Mouse (Mus musculus) thymus, postnatal 25 days (tissue): ENCODE measurements around the gene Ankmy1.

Experiments used
- DNase-seq: peaks from one replicate; pipeline ENCODE4 v3.0.0; 2022

Ankmy1 gene

GRCm38 (mm10) chr1:92869985-92870384 lies 32.7 kb downstream of the Ankmy1 start:
- no peak for DNase-seq

- no peak for DNase-seq
These were observed 36.5 kb downstream of the Ankmy1 start for GRCm38 (mm10) chr1:92866170-92866569.

- no peak for DNase-seq
These were observed 39.4 kb downstream of the Ankmy1 start for GRCm38 (mm10) chr1:92863268-92863667.

- DNase-seq = no peak
These were observed 41.2 kb downstream of the Ankmy1 start for GRCm38 (mm10) chr1:92861503-92861902.

- DNase-seq = no peak
These were observed 50.3 kb downstream of the Ankmy1 start for GRCm38 (mm10) chr1:92852450-92852849.

- DNase-seq = no peak
These were observed 52.6 kb downstream of the Ankmy1 start for GRCm38 (mm10) chr1:92849938-92850574.

- peak; percentile 19 for DNase-seq
These were observed 53.2 kb downstream of the Ankmy1 start for GRCm38 (mm10) chr1:92849491-92849890.

- DNase-seq = peak; percentile 22
These were observed 54.5 kb downstream of the Ankmy1 start for GRCm38 (mm10) chr1:92847873-92848839.

GRCm38 (mm10) chr1:92845889-92846288 lies 56.8 kb downstream of the Ankmy1 start:
- DNase-seq = no peak

- no peak for DNase-seq
These were observed 61.3 kb downstream of the Ankmy1 start for GRCm38 (mm10) chr1:92841427-92841826.

- DNase-seq = no peak
These were observed 62.3 kb downstream of the Ankmy1 start for GRCm38 (mm10) chr1:92840231-92840890.

GRCm38 (mm10) chr1:92839211-92839610 lies 63.5 kb downstream of the Ankmy1 start:
- DNase-seq = no peak

GRCm38 (mm10) chr1:92837931-92838833 lies 64.5 kb downstream of the Ankmy1 start:
- no peak for DNase-seq

GRCm38 (mm10) chr1:92833987-92834706 lies 68.6 kb downstream of the Ankmy1 start:
- peak; percentile 66 for DNase-seq

- peak; percentile 41 for DNase-seq
These were observed 70.4 kb downstream of the Ankmy1 start for GRCm38 (mm10) chr1:92832011-92833010.

- DNase-seq = peak; percentile 83
These were observed 71.3 kb downstream of the Ankmy1 start, which contains the start of gene Gpc1 for GRCm38 (mm10) chr1:92831188-92832001. Gene Gpc1, plus strand, starts transcription at chr1:92831645.

- no peak for DNase-seq
These were observed 72.0 kb downstream of the Ankmy1 start for GRCm38 (mm10) chr1:92830626-92831187.

GRCm38 (mm10) chr1:92815756-92816294 lies 86.9 kb downstream of the Ankmy1 start:
- no peak for DNase-seq

- DNase-seq = no peak
These were observed 87.6 kb downstream of the Ankmy1 start for GRCm38 (mm10) chr1:92815100-92815499.
